Mouse (Mus musculus) bone marrow macrophage, adult 2 months (primary cell): ENCODE results near the gene Tmem126a.

ENCODE experiments used
- CTCF ChIP-seq: IDR thresholded peaks from 2 replicates; pipeline ENCODE4 v1.5.1; 2012; ENCODE audit warnings: low read depth, mild to moderate bottlenecking, low read length, moderate library complexity
- POLR2A ChIP-seq: IDR thresholded peaks from 2 replicates; pipeline ENCODE4 v1.6.1; 2012; ENCODE audit warnings: mild to moderate bottlenecking, low read depth, low read length, borderline replicate concordance

DNA sequence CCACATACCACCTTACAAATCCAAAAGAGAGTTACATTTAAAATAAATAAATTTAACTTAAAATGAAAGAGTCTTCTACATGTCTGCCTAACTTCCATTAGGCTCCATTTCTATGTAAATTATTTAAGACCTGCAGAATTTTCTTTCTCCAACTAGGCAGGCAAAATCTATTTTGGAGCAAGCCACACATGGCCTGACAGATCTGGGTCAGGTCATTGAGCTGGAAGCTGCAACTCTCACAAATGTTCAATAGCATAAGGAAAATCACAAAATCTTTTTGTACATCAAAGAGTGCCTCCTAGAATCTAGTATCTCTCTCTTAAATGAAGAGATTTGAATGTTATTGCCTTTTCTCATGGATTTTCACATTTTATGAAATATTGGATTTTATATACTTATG is 24.8 kb downstream of the Tmem126a start:
- no peak for TF ChIP-seq CTCF
- no peak for TF ChIP-seq POLR2A
